Mouse (Mus musculus) lung, adult 2 months (tissue): ENCODE measurements around the gene Col5a1. TPM values are rescaled to one million over a fixed set of nuclear protein-coding genes. Genes with fewer than 3 reads are reported as not detected.

ENCODE experiments used
- DNase-seq: peaks from one replicate; pipeline ENCODE4 v3.0.0; 2022
- H3K4me1 ChIP-seq: fragments of 200-500 bp; 2 replicates; pipeline ENCODE4 v1.6.1; 2011; ENCODE audit warnings: low read length; ENCODE audit not compliant: control insufficient read depth, insufficient read depth
- H3K4me3 ChIP-seq: fragments of 200-500 bp; replicated peaks from 2 replicates; pipeline ENCODE3; 2011; ENCODE audit warnings: low read depth, mild to moderate bottlenecking, control low read depth, low read length; ENCODE audit errors: extremely low read depth
- CTCF ChIP-seq: fragments of 200-500 bp; IDR thresholded peaks from 2 replicates; pipeline ENCODE4 v1.5.1; 2011; ENCODE audit warnings: mild to moderate bottlenecking, low read length, control low read depth; ENCODE audit not compliant: insufficient read depth
- POLR2A ChIP-seq: fragments of 200-500 bp; IDR thresholded peaks from 2 replicates; pipeline ENCODE4 v1.6.1; 2011; ENCODE audit warnings: low read depth, mild to moderate bottlenecking, control low read depth, low read length, borderline replicate concordance; ENCODE audit errors: extremely low read depth
- WGBS: fragments of 180-500 bp; shearing (Covaris S2); methylation state at CpG from one replicate; pipeline ENCODE4 v1.1.7; 2018; 5-methylcytosine and 5-hydroxymethylcytosine counted together
- polyA plus RNA-seq: library from polyadenylated mRNA; depleted of rRNA; stranded (reverse); fragments of >200 nt; gene quantifications from 2 replicates; pipeline ENCODE4 v1.2.3, GENCODE M21; 2012

Col5a1 gene
- polyA plus RNA-seq, 1 experiment, result 18.8 TPM

DNA sequence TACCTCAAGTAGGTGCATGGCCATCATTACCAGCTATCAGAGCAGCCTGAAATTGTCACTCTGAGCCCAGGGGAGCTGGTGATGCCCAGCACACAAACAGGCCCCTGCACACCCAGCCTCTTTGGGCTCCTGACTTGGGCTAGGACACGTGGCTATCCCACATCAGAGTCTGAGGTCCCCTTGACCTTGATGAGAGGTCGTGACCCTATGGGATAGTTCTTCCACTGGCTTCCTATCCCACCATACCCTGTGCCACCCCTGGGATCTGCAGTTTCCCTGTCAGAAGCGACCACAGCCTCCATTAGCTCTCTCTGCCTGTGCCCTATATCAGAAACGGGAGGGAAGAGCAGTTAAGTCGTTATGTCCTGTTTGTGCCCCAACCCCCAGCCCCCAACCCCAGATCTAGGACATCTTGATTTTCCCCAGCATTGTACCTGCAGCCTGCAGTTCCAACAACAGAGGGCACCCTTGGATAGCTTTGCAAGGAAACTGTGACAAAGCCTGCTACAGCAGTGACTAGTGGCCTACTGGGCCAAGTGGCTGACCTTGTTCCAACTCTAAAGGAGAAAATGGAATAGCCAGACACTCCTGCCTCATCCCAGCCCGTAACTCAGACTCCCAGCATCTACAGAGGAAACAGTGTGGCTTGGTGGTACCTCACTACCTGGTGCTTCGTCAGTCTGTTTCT lies 40.4 kb downstream of the Col5a1 start:
- no peak for TF ChIP-seq POLR2A
- TF ChIP-seq CTCF, result peak; percentile 66
- Histone ChIP-seq H3K4me3 (no peak overlapping the region), H3K4me1 (peaks cover 5% of the 10 kb centered on the region; the same call in 1 of the 2 replicates)
- 50% methylated on average over 7 of the region's 7 CpGs for WGBS
- peak; percentile 61 for DNase-seq

- Histone ChIP-seq H3K4me3 (no peak overlapping the region), H3K4me1 (peaks cover 10% of the 10 kb centered on the region)
- DNase-seq, result no peak
- TF ChIP-seq CTCF (no peak), POLR2A (no peak)
- WGBS, result 59% methylated on average over 5 of the region's 5 CpGs
These were observed 44.3 kb downstream of the Col5a1 start for GRCm38 (mm10) chr2:27930471-27931015.

DNA sequence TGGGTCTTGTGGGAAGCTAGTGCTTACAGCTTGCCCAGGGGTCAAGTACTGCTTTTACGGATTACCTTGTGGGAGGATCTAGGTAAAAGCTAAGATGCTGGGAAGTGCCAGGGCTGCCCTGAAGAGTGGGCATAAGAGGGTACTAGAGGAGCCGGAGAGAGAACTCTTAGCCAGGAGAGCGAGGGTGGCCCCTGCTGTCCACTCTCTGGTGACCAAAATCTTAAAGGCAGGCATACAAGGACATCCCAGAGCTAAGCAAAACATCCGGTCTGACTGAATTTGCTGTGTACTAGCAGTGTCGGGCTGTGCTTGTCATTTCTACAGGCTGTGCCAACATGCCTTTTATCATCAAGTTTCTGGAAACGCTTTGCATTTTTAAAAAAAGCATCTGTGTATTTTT lies 44.9 kb downstream of the Col5a1 start:
- Histone ChIP-seq H3K4me1 (peaks cover 11% of the 10 kb centered on the region), H3K4me3 (no peak overlapping the region)
- 41% methylated on average over 6 of the region's 6 CpGs for WGBS
- no peak for DNase-seq
- no peak for TF ChIP-seq POLR2A

DNA sequence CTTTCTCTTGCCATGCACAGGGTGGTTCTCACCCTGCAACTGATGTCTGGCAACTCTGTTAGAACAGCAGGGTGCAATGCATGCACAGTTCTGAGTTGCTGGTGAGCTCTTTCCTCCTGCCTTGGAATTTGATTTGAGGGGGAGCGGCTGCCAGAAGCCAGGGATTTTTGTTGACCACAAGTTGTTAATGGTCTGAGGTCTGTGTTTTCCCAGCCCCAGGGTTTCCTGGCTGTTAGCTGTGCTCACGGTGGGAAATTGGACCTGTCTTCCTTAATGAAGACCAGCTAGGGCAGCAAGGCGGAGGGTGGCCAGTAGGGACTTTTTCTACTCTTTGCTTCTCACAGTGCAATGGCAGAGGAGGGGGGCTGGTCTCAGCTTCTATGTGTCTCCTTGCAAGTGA lies 45.7 kb downstream of the Col5a1 start:
- no peak for TF ChIP-seq CTCF
- TF ChIP-seq POLR2A, result no peak
- DNase-seq, result no peak
- 57% methylated on average over 3 of the region's 3 CpGs for WGBS
- H3K4me3 ChIP-seq, result no peak overlapping the region
- H3K4me1 ChIP-seq, result peaks cover 19% of the 10 kb centered on the region

DNA sequence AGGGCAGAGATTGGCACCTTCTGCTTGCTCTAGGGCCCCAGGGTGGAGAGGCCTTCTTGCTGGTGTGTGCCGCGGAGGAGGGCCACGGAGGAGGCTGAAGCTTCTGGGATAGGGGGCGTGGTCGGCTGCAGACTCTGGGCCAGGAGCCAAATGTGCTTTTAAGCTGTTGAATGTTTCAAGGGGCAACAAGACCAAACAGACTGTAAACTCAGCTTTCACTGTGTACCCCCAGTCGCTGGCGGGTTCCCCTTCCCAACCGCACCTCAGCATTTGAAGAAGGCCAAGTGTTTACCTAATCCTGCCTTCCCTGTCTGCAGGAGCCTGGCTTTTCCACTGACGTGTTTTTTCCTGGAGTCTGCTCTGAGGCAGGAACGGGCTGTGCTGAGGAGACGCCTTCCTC lies 48.0 kb downstream of the Col5a1 start:
- 18% methylated on average over 11 of the region's 11 CpGs for WGBS
- TF ChIP-seq CTCF (no peak), POLR2A (no peak)
- Histone ChIP-seq H3K4me1 (peaks cover 19% of the 10 kb centered on the region), H3K4me3 (no peak overlapping the region)
- DNase-seq, result peak; percentile 70

- H3K4me1 ChIP-seq, result peaks cover 22% of the 10 kb centered on the region
- DNase-seq, result no peak
- no peak for TF ChIP-seq CTCF
- TF ChIP-seq POLR2A, result no peak
- WGBS, result 57% methylated on average over 9 of the region's 9 CpGs
- H3K4me3 ChIP-seq, result no peak overlapping the region
These were observed 48.6 kb downstream of the Col5a1 start for GRCm38 (mm10) chr2:27934831-27935230.

GRCm38 (mm10) chr2:27935441-27935840 lies 49.2 kb downstream of the Col5a1 start:
- no peak overlapping the region for H3K4me3 ChIP-seq
- no peak for DNase-seq
- no peak for TF ChIP-seq CTCF
- TF ChIP-seq POLR2A, result no peak
- WGBS, result 92% methylated on average over 2 of the region's 2 CpGs
- peaks cover 21% of the 10 kb centered on the region for H3K4me1 ChIP-seq

- TF ChIP-seq CTCF (no peak), POLR2A (no peak)
- 43% methylated on average over 9 of the region's 9 CpGs for WGBS
- H3K4me1 ChIP-seq, result peaks cover 17% of the 10 kb centered on the region
These were observed 50.5 kb downstream of the Col5a1 start for GRCm38 (mm10) chr2:27936607-27937191.

GRCm38 (mm10) chr2:27939433-27939832 lies 53.2 kb downstream of the Col5a1 start:
- H3K4me1 ChIP-seq, result peaks cover 12% of the 10 kb centered on the region
- no peak for TF ChIP-seq CTCF
- no peak for TF ChIP-seq POLR2A
- WGBS, result 46% methylated on average over 4 of the region's 4 CpGs
- DNase-seq, result peak; percentile 58
- no peak overlapping the region for H3K4me3 ChIP-seq

More at GRCm38 (mm10) chr2:27936607-27937191, 50.5 kb downstream of the Col5a1 start:
- peak; percentile 57 for DNase-seq
- H3K4me3 ChIP-seq, result no peak overlapping the region

- 83% methylated on average over 12 of the region's 12 CpGs for WGBS
- H3K4me3 ChIP-seq, result no peak overlapping the region
- TF ChIP-seq CTCF (no peak), POLR2A (no peak)
- DNase-seq, result no peak
- peaks cover 12% of the 10 kb centered on the region for H3K4me1 ChIP-seq
These were observed 53.9 kb downstream of the Col5a1 start for GRCm38 (mm10) chr2:27940144-27940543.
